Mouse (Mus musculus): ENCODE data around the gene Tnni2. TPM values are rescaled to one million over a fixed set of nuclear protein-coding genes. Genes with fewer than 3 reads are reported as not detected.
A peak's percentile ranks its signal among the peaks of the same experiment; 100 is the strongest.

Tnni2 gene
- total RNA-seq, 1 experiment from 2014 or later, result not detected

- DNase-seq, result no peak
Observed at GRCm38 (mm10) chr7:142483136-142483535, 41.5 kb downstream of the Tnni2 start.

GRCm38 (mm10) chr7:142484780-142485179 lies 43.2 kb downstream of the Tnni2 start:
- no peak for DNase-seq

- DNase-seq, result no peak
Observed at GRCm38 (mm10) chr7:142486751-142487162, 45.1 kb downstream of the Tnni2 start.

GRCm38 (mm10) chr7:142487341-142487859 lies 45.8 kb downstream of the Tnni2 start:
- peak; percentile 36 for DNase-seq

GRCm38 (mm10) chr7:142488053-142488452 lies 46.4 kb downstream of the Tnni2 start:
- DNase-seq, result no peak

GRCm38 (mm10) chr7:142493535-142493934 lies 51.9 kb downstream of the Tnni2 start:
- no peak for DNase-seq

Other genes starting within 250 kb of the Tnni2 start
- not detected in 2 replicates for gene Krtap5-3, start 240.4 kb upstream of the Tnni2 start, total RNA-seq (2021)
- gene Gm7579, start 229.9 kb upstream of the Tnni2 start, total RNA-seq (2021), result not detected in 2 replicates
- gene Krtap5-5, start 211.8 kb upstream of the Tnni2 start, total RNA-seq (2021), result not detected in 2 replicates
- gene Gm40460, start 200.7 kb upstream of the Tnni2 start, total RNA-seq (2021), result not detected in 2 replicates
- not detected in 2 replicates for gene Gm2431, start 183.5 kb upstream of the Tnni2 start, total RNA-seq (2021)
- gene Gm4559, start 167.4 kb upstream of the Tnni2 start, total RNA-seq (2021), result not detected in 2 replicates
- not detected in 2 replicates for gene Krtap5-1, start 144.7 kb upstream of the Tnni2 start, total RNA-seq (2021)
- gene Krtap5-4, start 138.3 kb upstream of the Tnni2 start, total RNA-seq (2021), result not detected in 2 replicates
- 3.0 and 4.1 TPM in 2 replicates for gene Ifitm10, start 68.1 kb upstream of the Tnni2 start, total RNA-seq (2021)
- 0.55 TPM in 1 of 2 replicates, not detected in the other for gene Gm49369, start 59.1 kb upstream of the Tnni2 start, total RNA-seq (2021)
- 1,030 and 1,043 TPM in 2 replicates for gene Ctsd, start 53.8 kb upstream of the Tnni2 start, total RNA-seq (2021)
- not detected in 2 replicates for gene Syt8, start 7.0 kb upstream of the Tnni2 start, total RNA-seq (2021)
- gene Lsp1, start 19.0 kb downstream of the Tnni2 start, total RNA-seq (2021), result 12.6 and 14.4 TPM in 2 replicates
- gene Tnnt3, start 57.0 kb downstream of the Tnni2 start, total RNA-seq (2021), result not detected in 2 replicates
- 4.5 and 13.8 TPM in 2 replicates for gene Mrpl23, start 90.9 kb downstream of the Tnni2 start, total RNA-seq (2021)
- 6.7 and 7.9 TPM in 2 replicates for gene Igf2, start 225.0 kb downstream of the Tnni2 start, total RNA-seq (2021)
- gene Gm49394, start 228.1 kb downstream of the Tnni2 start, total RNA-seq (2021), result not detected in 2 replicates

All from adrenal gland, postnatal 25 days (tissue).